Mouse (Mus musculus) naive thymus-derived CD4-positive, alpha-beta T cell, adult 2 months (primary cell): ENCODE data around the gene Isx.

Experiments
- DNase-seq: peaks from one replicate; pipeline ENCODE4 v3.0.0-alpha.2; 2011; ENCODE audit warnings: low read depth

The Isx gene

DNA sequence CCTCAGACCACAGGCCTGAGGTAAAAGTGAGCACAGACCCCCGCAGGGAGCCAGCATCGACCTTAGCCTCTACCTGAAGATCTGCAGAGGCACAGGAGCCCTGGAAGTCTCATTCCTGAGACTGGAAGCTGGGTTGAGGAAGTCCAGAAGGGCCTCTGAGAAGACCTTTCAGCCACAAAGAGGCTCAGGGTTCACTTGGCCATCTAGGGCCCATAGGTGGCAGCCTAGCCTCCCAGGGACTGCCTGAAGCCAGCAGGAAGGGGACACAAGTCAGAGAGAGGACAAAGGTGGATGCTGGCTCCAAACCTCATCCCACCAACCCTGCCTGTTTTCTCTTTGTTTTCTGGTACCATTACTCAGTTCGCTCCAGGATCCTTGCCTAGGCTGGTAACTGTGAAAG lies at the start of gene Isx:
Gene Isx (plus strand): TSS at position 234 of the 400 bp plus-strand sequence.
- no peak for DNase-seq

DNA sequence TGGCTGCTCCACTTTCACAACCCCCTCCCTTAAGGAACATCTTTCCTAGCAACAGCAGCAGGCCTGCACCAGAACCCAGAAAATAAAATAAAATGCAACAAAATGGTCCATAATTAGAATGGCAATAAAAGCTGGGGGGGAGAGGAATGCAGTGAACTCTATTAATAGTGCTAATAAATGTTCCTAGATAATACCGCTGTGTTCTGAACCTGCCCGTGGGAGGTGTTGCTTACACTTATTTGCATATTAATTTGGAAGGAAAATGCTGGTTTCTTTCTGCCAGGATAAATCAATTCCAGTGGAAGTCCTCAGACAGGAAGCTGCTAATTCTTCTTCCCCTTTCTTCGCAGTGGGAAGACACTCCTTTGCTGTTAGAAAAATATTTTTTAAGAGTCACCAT lies 45.3 kb upstream of the Isx start:
- no peak for DNase-seq

DNA sequence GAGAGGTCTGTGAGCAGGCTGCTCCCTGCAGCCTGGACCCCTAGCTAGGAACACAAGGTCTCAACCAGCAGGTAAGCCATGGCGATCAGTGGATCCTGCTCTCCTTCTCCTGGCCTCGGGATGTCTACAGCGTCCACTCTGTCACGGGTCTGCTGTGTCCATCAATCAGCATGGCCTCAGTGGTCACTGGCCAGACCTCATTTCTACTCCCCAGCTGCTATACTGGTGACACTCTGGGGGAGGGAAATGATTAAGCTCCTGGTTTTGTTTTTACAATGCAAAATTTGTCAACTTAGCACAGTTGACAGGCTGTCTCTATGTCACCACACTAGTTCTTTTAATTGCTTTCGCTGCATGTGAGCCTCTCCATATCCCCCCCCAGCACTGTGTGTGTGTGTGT lies 41.7 kb upstream of the Isx start:
- DNase-seq, result no peak

DNA sequence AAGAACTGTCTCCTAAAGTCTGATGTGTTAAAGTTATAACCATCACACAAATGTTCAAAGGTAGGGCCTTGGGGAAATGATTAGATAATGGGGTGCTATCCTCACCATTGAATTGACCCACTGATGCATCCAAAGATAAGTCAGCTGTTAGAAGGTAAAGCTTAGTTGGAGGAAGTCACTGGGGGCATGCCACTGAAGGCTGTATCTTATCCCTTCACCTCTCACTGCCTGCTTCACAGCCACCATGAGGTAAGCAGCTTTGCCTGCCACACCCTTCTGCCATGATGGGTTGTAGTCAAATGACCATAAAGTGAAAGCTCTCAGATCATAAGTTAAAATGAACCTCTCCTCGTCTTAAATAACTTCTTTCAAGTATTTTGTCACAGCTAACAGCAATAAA lies 38.7 kb upstream of the Isx start:
- DNase-seq, result no peak

DNA sequence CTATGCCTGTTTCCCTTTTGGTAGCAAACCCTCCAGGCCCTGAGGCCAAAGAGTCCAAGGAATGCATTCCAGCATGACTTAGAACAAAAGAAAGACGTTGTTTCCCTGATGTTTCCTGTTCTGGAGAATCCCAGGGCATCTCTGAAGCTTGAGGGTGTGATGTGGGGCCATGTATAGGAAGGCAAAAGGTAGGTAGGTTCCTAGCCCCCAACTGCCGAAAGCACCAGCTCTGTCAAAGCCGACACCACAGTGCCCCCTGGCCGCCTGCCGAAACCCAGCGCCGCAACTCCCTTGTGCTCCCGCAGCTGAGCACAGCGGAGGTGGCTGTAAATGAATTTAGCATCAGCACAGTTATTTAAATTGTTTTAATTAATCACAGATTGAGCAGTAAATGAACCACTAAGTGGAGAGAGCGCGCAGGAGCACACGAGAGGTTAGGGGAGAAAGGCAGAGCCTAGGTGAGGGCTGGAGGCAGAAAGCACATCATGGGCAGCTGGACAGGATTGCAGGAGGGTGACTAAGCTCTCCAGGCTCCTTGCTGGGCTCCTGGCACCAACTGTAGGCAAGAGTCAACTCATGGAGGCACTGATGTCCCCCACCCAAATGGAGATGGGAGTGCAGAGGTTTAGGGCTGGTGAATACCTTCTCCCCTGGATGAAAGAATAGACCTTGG lies 25.5 kb upstream of the Isx start:
- no peak for DNase-seq

DNA sequence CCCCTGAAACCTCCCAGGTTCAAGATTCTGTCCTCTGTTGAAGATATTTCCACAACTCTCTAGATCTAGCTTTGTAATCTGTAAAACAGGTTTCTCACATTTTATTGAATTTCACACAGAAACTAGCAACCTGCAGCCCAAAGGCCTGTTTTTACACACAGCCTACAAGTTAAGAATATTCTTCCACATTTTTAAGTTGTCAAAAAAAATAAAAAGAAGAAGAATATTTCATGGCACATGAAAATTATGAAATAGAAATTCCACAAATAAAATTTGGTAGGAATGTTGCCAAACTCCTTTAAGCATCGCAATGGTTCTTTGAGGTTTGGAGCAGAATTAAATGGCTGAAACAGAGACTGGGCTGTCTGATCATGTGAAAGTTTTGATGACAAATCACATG lies 24.3 kb upstream of the Isx start:
- no peak for DNase-seq

DNA sequence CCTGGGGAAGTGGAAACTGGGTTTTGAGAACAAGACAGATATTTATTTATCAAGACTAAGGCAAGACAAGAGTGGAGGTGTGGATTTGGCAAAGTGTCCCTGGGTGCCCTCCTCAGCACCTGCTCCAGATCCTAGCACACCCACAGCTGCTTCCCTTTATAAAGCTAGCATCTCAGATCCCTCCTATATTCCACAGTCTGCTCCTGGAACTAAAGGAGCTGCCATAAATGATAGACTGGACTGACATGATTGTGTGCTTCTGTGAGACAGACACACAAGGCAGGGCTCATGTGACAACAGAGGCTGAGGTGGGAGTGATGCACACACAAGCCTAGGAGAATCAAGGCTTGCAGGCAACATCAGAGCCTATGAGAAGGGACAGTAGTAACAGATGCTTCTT lies 22.0 kb upstream of the Isx start:
- DNase-seq, result no peak

DNA sequence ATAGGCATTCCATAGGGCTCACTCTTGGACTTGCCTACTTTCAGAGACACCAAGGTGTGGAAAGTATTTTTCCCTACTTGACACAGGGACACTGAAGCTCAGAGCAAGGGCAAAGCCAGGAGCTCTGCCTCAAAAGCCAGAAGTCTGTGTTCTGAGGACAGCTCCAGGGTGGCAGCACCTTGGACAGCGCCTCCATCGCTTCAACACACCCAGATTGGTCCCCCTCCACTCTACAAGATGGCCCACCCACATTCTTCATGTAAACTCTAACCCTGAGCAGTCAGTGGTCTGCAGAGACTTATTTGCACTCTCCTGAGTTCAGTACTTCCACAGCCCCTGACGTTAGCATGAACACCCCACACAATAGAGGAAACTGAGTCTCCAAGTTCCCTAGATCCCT lies 21.1 kb upstream of the Isx start:
- DNase-seq, result no peak

DNA sequence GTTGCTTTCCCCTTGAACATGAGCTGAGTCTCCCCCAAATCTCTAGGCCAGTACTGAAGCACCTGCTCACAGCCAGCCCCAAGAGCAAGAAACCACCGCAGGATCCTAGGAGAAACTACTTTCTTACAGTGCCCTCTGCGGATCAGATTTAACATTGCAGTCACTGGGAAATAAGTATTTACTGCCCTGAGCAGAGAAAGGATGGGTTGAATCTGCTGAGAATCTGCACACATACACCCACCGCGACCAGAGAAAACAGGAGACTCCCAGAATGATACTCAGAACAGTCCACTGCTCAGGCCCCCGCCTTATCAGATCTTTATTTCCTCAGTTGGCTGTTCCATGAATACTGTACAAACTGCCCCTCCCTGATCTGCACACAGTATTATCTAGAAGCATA lies 19.5 kb upstream of the Isx start:
- no peak for DNase-seq

DNA sequence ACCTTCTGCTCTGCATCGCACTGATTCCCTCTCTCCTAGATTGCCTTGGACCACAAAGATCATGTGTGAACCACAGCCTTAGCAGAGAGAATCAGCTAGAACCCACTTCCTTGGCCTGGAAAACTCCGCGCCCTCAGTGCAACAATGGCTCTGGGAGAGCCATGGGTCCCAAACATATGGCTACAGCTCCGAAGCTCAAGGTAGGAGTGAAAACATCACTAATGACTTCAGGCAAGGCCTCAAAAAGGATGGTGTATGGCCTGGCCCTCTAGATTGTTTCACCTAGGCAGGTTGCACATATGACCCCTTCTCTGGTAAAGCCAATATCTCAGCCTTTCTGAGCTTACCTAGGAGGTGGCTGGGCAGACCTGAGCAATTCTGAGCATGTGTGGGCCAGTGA lies 18.2 kb upstream of the Isx start:
- no peak for DNase-seq

DNA sequence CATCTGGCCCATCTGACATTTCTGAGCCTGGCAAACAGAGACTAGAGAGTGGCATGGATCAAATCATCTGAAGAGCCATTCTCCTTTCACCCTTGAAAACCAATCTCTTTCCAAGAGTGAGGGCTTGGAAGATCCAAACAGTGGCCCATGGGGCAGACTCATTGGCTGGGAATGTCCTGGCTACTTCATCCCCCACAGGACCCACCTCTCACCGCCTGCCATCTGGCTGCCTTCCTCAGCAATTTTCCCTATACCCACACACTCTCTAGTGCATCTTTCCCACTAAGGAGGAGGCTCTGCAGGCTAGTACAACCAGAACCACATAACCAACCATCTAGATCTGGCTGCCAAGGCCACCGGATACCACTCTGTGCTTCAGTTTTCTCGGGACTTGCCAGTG lies 17.6 kb upstream of the Isx start:
- DNase-seq, result no peak

DNA sequence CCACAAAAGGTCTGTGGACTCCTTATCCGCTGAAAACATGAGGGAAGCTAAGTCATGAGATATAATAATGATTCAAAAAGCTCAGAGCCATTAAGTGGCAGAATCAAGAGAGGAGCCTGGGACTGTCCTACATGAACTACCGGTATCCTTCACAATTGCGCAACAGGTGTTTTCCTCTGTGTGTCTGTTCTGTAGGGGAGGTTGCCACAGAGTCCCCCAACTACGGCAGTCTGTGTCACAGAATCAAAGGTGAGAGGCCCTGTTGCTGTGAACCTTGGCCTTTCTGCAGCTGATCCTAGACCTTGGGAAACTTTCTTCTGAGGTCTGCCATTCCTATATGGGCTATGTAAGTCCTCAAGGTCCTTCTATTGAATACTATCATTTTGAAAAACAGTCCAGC lies 13.7 kb upstream of the Isx start:
- DNase-seq, result no peak

DNA sequence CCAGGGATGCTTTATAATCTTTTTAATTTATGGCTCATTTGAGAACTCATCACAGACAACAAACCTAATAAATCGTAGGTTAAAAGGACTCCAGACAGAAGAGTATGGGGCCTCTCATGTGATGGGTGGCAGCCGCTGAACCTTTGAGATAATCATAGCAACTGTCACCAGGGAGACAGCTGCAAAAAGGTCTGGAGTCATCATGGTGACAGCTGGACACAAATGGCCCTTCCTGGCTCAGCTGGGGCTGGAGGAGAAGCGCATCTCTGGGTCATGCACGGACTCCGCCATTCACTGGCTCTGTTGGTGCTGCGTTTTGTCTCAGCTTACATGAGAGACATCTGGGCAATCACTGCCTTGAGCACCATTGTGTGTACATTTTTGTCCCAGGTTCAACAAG lies 12.5 kb upstream of the Isx start:
- DNase-seq, result no peak

DNA sequence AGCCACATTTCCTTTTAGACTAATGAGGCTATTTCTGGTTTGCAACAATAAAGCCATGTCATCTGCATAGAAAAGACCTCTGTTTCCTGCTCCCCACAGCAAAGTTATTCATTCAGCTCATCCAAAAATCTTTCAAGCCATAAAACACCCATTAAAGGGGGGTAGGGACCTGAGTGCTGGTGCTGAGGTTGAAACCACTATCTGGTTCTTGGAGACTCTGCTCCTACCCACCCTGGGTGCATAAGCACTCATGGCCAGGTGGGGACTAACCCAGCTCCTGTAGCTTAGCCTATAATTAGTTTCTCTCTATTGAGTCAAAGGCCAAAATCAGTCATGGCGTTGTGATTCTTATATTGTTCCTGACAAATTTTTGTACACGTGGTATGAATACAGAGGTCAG lies 10.4 kb upstream of the Isx start:
- DNase-seq, result no peak

DNA sequence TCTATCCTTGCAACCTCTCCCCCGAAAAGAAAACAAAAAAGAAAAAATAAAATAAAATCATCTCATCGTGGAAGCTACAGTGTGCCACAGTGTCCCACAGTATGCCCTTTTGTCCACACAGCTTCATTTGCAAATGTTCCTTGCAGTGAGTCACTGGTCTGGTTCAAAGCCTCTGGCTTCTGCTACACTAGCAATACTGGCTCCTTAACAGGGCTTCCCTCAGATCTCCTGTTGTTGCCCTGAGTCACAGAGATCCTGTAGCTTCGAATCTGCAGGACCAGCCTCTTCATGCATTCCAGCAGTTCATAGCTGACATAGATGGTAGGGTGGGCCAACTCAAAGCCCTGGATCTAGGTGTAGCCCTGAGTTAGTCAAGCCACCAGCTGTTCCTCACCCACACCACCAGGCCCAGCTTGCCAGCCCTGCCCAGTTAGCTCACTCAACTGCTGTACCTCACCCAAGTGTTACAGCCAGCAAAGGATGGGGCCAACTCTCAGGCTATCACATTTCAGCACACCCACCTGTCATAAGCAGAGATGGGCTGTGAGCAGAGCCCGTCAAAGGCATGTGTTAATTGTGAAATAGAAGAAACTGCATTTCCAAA lies 2.5 kb upstream of the Isx start:
- DNase-seq, result no peak

DNA sequence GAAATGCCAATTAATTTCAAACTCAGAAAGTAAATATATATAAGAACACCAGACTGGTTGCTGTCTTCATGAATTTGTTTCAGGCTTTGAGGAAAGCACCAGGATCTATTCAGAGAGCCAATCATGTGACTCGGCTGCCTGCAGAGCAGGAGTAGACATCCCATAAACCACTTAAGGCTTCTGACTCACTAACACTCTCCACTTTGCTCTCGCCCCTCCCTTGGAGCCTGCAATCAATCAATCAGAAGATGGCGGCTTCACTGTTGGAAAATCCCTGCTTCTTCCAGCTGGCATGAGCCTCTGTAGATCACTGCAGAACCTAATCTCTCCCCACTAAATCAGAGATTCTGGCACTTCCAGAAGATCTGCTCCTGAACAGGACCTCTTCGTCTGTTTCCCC lies 1.3 kb upstream of the Isx start:
- no peak for DNase-seq

DNA sequence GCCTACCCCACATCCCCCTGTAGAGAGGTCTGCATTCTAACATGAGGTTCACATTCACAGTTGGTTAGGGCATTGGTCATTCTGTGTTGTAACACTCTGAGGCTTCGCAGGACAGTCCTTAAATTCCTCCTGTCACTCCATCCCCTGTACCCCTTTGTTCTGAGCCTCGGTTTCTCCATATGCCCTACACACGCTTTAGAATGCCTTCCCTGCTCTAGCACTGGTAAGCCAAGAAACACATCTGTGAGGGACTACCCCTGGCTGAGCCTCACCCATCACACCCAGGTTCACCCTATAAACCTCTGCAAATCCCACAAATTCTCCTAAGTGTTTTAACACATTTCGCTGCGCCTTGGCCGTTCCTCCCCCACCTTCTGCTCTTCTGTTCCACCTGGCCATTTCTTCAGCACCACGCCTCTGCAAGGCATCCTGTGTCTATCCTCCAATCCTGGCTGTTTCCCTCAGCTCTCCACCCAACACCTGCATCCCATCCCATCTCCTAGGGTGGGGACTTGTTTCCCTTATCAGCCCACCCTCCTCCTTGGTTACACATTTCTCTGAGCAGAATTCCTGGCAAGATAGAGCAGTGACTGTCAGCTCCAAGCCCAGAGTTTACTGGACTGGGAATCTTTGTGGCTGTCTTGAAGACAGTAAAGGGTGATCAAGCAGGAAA lies 686 bp upstream of the Isx start:
- no peak for DNase-seq

DNA sequence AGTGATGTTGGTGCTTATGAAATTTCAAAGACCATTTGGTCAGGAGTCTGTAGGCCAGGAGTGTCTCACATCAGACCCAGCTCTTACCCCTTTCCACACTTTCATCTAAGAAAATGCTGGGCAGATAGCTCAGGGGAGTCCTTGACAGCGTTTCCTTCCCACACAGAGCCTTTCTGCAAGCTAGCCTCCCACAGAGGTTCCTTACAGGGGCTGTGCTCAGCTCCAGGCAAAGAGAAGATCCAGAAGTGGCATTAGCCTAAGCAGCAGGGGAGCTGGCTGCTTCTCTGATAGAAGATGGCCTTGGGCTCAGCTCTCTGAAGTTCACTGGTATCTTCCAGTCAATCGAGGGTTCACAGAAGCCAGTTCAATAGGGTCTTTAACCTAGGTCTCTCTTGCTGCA lies 1.6 kb downstream of the Isx start:
- DNase-seq, result no peak

DNA sequence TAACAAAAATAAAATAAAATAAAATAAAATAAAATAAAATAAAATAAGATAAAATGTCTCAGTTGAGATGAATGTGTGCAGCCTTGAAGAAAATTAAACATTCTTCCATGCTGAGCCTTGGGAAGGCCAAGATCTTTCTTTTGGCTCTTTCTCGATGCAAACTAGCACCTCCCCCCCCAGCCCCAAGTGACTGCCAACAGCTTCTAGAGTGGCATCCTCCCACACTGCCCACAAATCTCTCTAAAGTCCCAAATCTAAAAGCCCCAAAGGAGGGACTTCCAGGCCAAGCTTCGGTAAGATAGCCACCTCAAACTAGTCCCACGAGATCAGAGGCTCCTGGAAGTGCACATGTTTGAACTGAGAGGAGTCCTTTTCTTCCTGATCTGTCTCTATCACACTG lies 5.7 kb downstream of the Isx start:
- no peak for DNase-seq

DNA sequence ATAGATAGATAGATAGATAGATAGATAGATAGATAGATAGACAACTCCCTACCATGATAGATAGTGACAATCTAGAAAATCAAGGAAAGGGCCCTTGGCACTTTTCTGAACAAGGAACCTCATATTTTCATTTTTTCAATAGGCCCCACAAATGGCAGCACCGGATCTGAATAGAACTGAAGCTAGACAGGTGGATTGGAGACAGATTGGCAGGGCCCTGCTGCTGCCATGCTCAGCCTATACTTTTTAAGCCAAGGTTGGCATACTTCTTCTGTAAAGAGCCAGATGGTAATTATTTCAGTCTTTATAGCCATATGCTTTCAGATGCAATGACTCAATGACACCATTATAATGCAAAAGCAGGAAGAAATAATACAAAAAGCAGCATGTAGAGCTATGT lies 15.8 kb downstream of the Isx start:
- no peak for DNase-seq

DNA sequence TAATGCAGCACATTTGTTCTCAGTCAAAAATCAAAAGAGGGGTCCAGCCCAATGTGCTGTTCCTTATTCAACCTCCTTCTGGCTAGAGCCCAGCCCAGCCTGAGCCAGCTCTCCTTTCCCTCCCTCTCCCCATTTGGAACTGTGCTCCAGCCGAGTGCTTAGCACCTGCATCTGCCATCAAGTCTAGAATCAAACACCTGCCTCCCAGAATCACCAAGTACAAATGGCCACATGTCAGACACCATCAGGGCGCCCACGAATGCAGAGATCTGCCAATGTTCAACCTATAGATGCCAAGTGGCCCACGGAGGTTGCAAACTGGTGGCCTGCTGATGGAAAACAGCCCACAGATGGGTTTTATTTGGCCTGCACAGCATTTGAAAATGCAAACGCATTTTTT lies 18.1 kb downstream of the Isx start:
- DNase-seq, result no peak

DNA sequence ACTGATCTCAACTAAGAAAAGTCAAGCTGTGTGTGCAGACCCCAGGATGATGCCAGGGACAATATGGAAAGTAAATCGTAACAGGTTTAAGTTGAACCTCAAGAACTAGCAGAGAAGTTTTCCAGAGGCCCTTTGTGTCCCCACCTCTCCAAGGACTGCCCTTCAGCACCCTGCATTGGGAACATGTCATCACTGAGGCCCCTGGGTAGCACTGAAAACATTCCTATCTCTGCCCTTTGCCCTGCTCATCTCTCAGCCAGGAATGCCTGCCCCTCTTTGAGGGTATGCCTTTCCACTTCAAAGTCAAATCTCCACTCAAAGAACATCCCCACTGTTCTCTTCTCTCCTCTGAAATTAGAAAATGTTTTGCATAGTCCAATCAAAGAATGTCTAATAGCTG lies 23.3 kb downstream of the Isx start:
- DNase-seq, result no peak

DNA sequence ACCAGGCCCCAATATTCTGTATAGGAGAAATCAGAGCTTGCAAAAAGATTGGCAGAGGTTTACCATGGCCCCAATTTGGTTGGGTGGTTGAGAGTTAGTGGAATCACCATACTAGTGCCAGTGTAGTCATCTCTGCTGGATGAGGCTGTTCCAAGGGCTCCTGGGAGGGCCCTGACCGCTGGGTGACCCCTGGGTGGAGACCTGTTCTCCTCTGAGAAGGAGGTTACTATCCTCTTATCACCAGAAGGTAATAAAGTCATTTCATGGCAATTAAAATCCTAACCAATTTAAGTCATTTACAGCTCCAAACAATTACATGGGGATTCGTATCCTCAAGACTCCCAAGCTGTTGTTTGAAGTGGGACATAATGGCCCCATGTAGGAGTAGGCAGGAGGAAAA lies 24.3 kb downstream of the Isx start:
- no peak for DNase-seq

DNA sequence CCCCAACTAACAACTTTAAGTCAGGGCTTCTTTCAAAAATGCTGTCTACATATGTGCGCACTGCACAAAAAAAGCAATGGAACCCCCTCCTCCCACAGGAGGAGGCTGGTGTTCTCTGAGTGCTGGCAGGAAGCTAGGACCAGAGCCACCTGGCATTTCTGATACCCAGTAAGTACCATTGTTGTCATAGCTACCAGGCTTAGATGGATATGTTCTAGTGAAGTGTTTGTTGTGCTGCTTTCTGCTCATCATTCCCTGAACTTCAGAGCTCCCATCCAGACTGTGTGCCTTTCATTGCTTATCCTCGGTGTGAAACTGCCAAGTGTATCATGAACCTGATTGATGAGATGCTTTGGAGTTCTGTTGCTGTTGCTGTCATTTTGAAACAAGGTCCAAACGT lies 26.8 kb downstream of the Isx start:
- no peak for DNase-seq
